13 mouse cellular contexts compared by ENCODE assay signal in genomic region chr9:32749721-32750480, GRCm38 (mm10).
DNase-seq lines count a peak whose midpoint lies in the region; ATAC-seq and TF ChIP-seq lines count a peak whose summit lies in the region.
"Had no signal": no experiment of that assay in that cellular context is flagged by ENCODE, and none has a peak within 500 bp of the region (broad histone marks: within the 10 kb centered on the region; RNA-seq: fewer than 3 reads in every experiment).

No protein-coding gene starts in this region.

- no peak overlapping the region for H3K4me2 ChIP-seq in heart, embryonic 12.5 days
- H3K4me2 ChIP-seq: liver, embryonic 12.5 days had no signal

- no peak overlapping the region for H3K9ac ChIP-seq in heart, embryonic 12.5 days
- H3K9ac ChIP-seq: liver, embryonic 12.5 days had no signal

- no peak for DNase-seq in heart, adult 8-10 months (ENCODE audit: low spot score)
- DNase-seq in thymus, adult 2 months: no peak
- DNase-seq in thymus, postnatal 36 days: no peak
- DNase-seq in NIH3T3 (ENCODE audit: low read depth): peak; percentile 51
- DNase-seq in kidney, adult 2 months: no peak
- DNase-seq: adrenal gland, postnatal 25 days; cerebellum, postnatal 10 days; right cerebral cortex, postnatal 14 days had no signal

- no peak for TF ChIP-seq POLR2A in thymus, adult 2 months (IDR thresholded peaks at IDR 0.05; ENCODE audit: control insufficient read depth, extremely low read depth, insufficient read depth, low read length, poor library complexity)
- TF ChIP-seq POLR2A in kidney, adult 2 months (IDR thresholded peaks at IDR 0.05; ENCODE audit: low read depth, low read length): no peak

- 43% methylated on average over 13 of the region's 13 CpGs for WGBS in heart, embryonic 12.5 days
- 91% methylated on average over 13 of the region's 13 CpGs for WGBS in thymus, adult 2 months
- WGBS in kidney, adult 2 months: 86% methylated on average over 13 of the region's 13 CpGs

- ATAC-seq in heart, embryonic 12.5 days (ENCODE audit: insufficient number of reproducible peaks, low FRiP score): peak; percentile 40; the same call in 1 of the 2 replicates
- ATAC-seq in megakaryocyte, adult 5-6 weeks (ENCODE audit: poor library complexity, severe bottlenecking): no peak
- ATAC-seq: liver, embryonic 12.5 days had no signal

- H3K27me3 ChIP-seq in heart, embryonic 12.5 days (replicated peaks): no peaks in the 10 kb centered on the region
- H3K27me3 ChIP-seq in thymus, adult 2 months (ENCODE audit: control insufficient read depth, insufficient read depth, low read length): no peaks in the 10 kb centered on the region
- no peaks in the 10 kb centered on the region for H3K27me3 ChIP-seq in kidney, adult 2 months (replicated peaks; ENCODE audit: control insufficient read depth, insufficient read depth, low read length)
- H3K27me3 ChIP-seq: liver, embryonic 12.5 days had no signal

- no peak overlapping the region for H3K4me3 ChIP-seq in heart, embryonic 12.5 days
- no peak overlapping the region for H3K4me3 ChIP-seq in thymus, adult 2 months (ENCODE audit: control insufficient read depth, insufficient read depth, low read length)
- no peak overlapping the region for H3K4me3 ChIP-seq in kidney, adult 2 months (ENCODE audit: insufficient read depth, low read depth, low read length)
- H3K4me3 ChIP-seq: liver, embryonic 12.5 days; midbrain, embryonic 10.5 days had no signal

- peak overlapping the region; percentile 79 for H3K27ac ChIP-seq in heart, embryonic 12.5 days (ENCODE audit: poor library complexity, severe bottlenecking)
- peak overlapping the region; percentile 19; the same call in 1 of the 2 replicates for H3K27ac ChIP-seq in thymus, adult 2 months (ENCODE audit: control insufficient read depth, insufficient read depth, low read length)
- no peak overlapping the region for H3K27ac ChIP-seq in kidney, adult 2 months (ENCODE audit: insufficient read depth, low read depth, low read length)
- H3K27ac ChIP-seq: kidney, postnatal 0 days; liver, embryonic 12.5 days; midbrain, embryonic 10.5 days had no signal

- H3K36me3 ChIP-seq in heart, embryonic 12.5 days: peaks cover 22% of the 10 kb centered on the region
- H3K36me3 ChIP-seq in thymus, adult 2 months (ENCODE audit: control insufficient read depth, insufficient read depth, low read length): peaks cover 77% of the 10 kb centered on the region
- H3K36me3 ChIP-seq in kidney, adult 2 months (ENCODE audit: control insufficient read depth, insufficient read depth, low read length): no peaks in the 10 kb centered on the region; the same call in 1 of the 2 replicates
- H3K36me3 ChIP-seq: midbrain, embryonic 10.5 days had no signal

- H3K9me3 ChIP-seq in heart, embryonic 12.5 days (replicated peaks): no peaks in the 10 kb centered on the region
- H3K9me3 ChIP-seq: liver, embryonic 12.5 days; midbrain, embryonic 10.5 days had no signal

- peaks cover 51% of the 10 kb centered on the region for H3K4me1 ChIP-seq in heart, embryonic 12.5 days (replicated peaks)
- H3K4me1 ChIP-seq in thymus, adult 2 months (replicated peaks; ENCODE audit: control insufficient read depth, insufficient read depth, low read length): peaks cover 41% of the 10 kb centered on the region
- 0 out of 2 replicates have a peak, but pooled peaks cover 1% of the 10 kb centered on the region for H3K4me1 ChIP-seq in kidney, adult 2 months (ENCODE audit: control insufficient read depth, insufficient read depth, low read length)
- H3K4me1 ChIP-seq: liver, embryonic 12.5 days had no signal

- TF ChIP-seq CTCF in thymus, adult 2 months (IDR thresholded peaks at IDR 0.05; ENCODE audit: borderline replicate concordance, control insufficient read depth, extremely low read depth, insufficient read depth, low read length, poor library complexity): no peak
- TF ChIP-seq CTCF in kidney, adult 2 months (conservative IDR thresholded peaks at IDR 0.05; ENCODE audit: insufficient read depth, insufficient read length, low read depth, low read length): no peak
